Mouse (Mus musculus) ES-E14 (cell line): ENCODE measurements around the gene Cradd. TPM values are rescaled to one million over a fixed set of nuclear protein-coding genes. Genes with fewer than 3 reads are reported as not detected.

Experiments used
- DNase-seq: peaks from one replicate; pipeline ENCODE4 v3.0.0-alpha.2; 2013; ENCODE audit warnings: low read depth, low spot score
- H3K27ac ChIP-seq: 2 replicates; pipeline ENCODE4 v1.5.1; 2012; ENCODE audit warnings: low read depth, mild to moderate bottlenecking, low read length, moderate library complexity, mixed read lengths; ENCODE audit not compliant: poor library complexity, insufficient read depth, severe bottlenecking
- H3K36me3 ChIP-seq: 2 replicates; pipeline ENCODE4 v1.6.1; 2012; ENCODE audit warnings: mild to moderate bottlenecking, low read length, moderate library complexity, mixed read lengths; ENCODE audit not compliant: control insufficient read depth, poor library complexity, insufficient read depth, severe bottlenecking
- H3K4me1 ChIP-seq, 2 experiments: fragments of 150-350 bp in 1 of 2; sonication (generic) in 1 of 2; 2 replicates each; pipeline ENCODE4 v1.6.1; 2012; ENCODE audit warnings: low read length in 2 of 2, mild to moderate bottlenecking in 1 of 2, mixed read lengths in 1 of 2; ENCODE audit not compliant: control insufficient read depth in 2 of 2, insufficient read depth in 2 of 2, poor library complexity in 1 of 2
- H3K4me3 ChIP-seq, 2 experiments: fragments of 150-350 bp in 1 of 2; sonication (generic) in 1 of 2; 2 replicates each; pipeline ENCODE4 v1.5.1; 2012; ENCODE audit warnings: low read length in 2 of 2, low read depth in 1 of 2, mild to moderate bottlenecking in 1 of 2, mixed read lengths in 1 of 2; ENCODE audit not compliant: insufficient read depth in 1 of 2, poor library complexity in 1 of 2, severe bottlenecking in 1 of 2
- H3K9ac ChIP-seq: 2 replicates; pipeline ENCODE4 v1.6.1; 2012; ENCODE audit warnings: low read depth, mild to moderate bottlenecking, low read length, mixed read lengths; ENCODE audit not compliant: poor library complexity, insufficient read depth, severe bottlenecking
- H3K9me3 ChIP-seq: fragments of 150-350 bp; sonication (generic); 2 replicates; pipeline ENCODE4 v1.6.1; 2012; ENCODE audit warnings: low read depth, mild to moderate bottlenecking, low read length; ENCODE audit not compliant: control insufficient read depth, insufficient read depth
- CHD2 ChIP-seq: IDR thresholded peaks from 2 replicates; pipeline ENCODE4 v1.6.1; 2014; ENCODE audit warnings: mild to moderate bottlenecking, low read depth, low read length, inconsistent platforms
- HCFC1 ChIP-seq: IDR thresholded peaks from 2 replicates; pipeline ENCODE4 v1.6.1; 2012; ENCODE audit warnings: low read length, inconsistent platforms, borderline replicate concordance; ENCODE audit not compliant: insufficient read depth
- MAFK ChIP-seq: IDR thresholded peaks from 2 replicates; pipeline ENCODE4 v1.6.1; 2014; ENCODE audit warnings: mild to moderate bottlenecking, low read depth, low read length, inconsistent platforms; ENCODE audit not compliant: insufficient read depth
- ZC3H11A ChIP-seq: IDR thresholded peaks from 2 replicates; pipeline ENCODE4 v1.6.1; 2012; ENCODE audit warnings: low read depth, mild to moderate bottlenecking, inconsistent platforms, low read length, borderline replicate concordance
- ZNF384 ChIP-seq: IDR thresholded peaks from 2 replicates; pipeline ENCODE4 v1.6.1; 2012; ENCODE audit warnings: low read depth, low read length, inconsistent platforms
- in situ Hi-C, 2 experiments: fragments of 600-800 bp; cut with MboI; formaldehyde crosslinking; loops; one replicate each; pipeline ENCODE4 v1.15.1; 2025; ENCODE audit warnings: low sequenced_read_pairs in 2 of 2, inconsistent platforms in 1 of 2; ENCODE audit not compliant: unreplicated experiment in 2 of 2
- total RNA-seq: library from RNA; depleted of rRNA; stranded (reverse); fragments of 300-350 nt; gene quantifications from 2 replicates; pipeline ENCODE4 v1.2.3, GENCODE M21; 2012

The Cradd gene
- total RNA-seq, 1 experiment: 8.4 TPM

- in situ Hi-C loops: no loop called here
- no peak overlapping the region for H3K27ac ChIP-seq
- H3K36me3 ChIP-seq: no peaks in the 10 kb centered on the region
- H3K4me3 ChIP-seq: no peak overlapping the region
- DNase-seq: no peak
- TF ChIP-seq ZNF384 (no peak), MAFK (no peak), CHD2 (no peak), HCFC1 (no peak), ZC3H11A (no peak)
- peaks cover 10 to 17% of the 10 kb centered on the region in 2 experiments for H3K4me1 ChIP-seq
- H3K9ac ChIP-seq: no peak overlapping the region
- H3K9me3 ChIP-seq: no peaks in the 10 kb centered on the region
These were observed 16.9 kb downstream of the Cradd start for GRCm38 (mm10) chr10:95306824-95307552.

DNA sequence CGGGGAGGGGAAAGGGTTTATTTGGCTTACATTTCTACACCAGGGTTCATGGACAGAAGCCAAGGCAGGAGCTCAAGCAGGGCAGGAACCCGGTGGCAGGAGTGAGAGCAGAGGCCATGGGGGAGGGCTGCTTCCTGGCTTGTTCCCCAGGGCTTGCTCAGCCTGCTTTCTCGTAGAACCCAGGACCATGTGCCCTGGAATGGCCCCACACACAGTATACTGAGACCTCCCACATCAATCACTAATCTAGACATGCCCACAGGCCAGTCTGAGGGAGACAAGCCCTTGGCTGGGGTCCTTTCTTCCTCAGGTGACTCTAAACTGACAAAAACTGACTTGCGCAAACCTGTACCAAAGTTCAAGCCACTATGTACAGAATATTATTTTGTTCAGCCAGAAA lies 19.7 kb downstream of the Cradd start:
- DNase-seq: no peak
- in situ Hi-C loops: no loop called here
- Histone ChIP-seq H3K36me3 (no peaks in the 10 kb centered on the region), H3K4me1 (peaks cover 5 to 8% of the 10 kb centered on the region in 2 experiments), H3K27ac (no peak overlapping the region), H3K9ac (no peak overlapping the region), H3K4me3 (no peak overlapping the region), H3K9me3 (no peaks in the 10 kb centered on the region)
- TF ChIP-seq HCFC1 (no peak), ZNF384 (no peak), MAFK (no peak), CHD2 (no peak), ZC3H11A (no peak)

GRCm38 (mm10) chr10:95302211-95303163 lies 21.4 kb downstream of the Cradd start:
- Histone ChIP-seq H3K4me1 (peaks cover 3 to 5% of the 10 kb centered on the region in 2 experiments; a peak in 1 of 4 replicates), H3K9ac (no peak overlapping the region), H3K4me3 (no peak overlapping the region), H3K9me3 (no peaks in the 10 kb centered on the region), H3K27ac (no peak overlapping the region), H3K36me3 (peaks cover 2% of the 10 kb centered on the region; the same call in 1 of the 2 replicates)
- no peak for DNase-seq
- TF ChIP-seq HCFC1 (no peak), ZNF384 (no peak), MAFK (no peak), CHD2 (no peak), ZC3H11A (no peak)
- in situ Hi-C loops: no loop called here

DNA sequence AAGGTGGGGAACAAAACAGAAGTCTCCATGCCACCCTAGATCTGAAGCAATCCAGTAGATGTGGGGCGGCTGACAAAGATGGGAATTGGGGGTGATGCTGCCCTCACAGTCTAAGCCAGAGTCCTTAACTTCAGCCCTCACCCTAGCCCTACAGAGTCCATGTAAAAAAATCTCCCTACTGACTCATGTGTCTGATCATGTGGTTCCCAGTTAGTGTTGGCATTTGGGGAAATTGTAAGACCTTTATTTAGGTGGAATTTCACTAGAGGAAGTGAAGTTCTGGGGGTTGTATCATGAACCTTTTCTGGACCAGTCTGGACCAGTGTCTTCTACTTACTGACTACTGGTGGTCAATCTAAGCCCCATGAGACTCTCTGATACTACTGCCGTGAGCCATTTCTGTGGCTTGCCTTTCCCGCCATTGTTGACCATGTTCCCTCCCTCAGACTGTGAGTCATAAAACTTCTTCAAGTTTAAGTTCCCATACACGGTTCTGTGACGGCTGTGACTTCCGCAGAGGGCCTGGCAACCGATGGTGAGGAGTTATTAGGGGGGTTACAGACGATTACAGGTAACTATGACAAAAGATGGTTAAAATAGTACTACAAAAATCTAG lies 23.6 kb downstream of the Cradd start:
- Histone ChIP-seq H3K9me3 (no peaks in the 10 kb centered on the region), H3K4me1 (peaks cover 3% of the 10 kb centered on the region in 2 experiments; a peak in 1 of 4 replicates), H3K36me3 (peaks cover 2% of the 10 kb centered on the region; the same call in 1 of the 2 replicates), H3K9ac (no peak overlapping the region), H3K4me3 (no peak overlapping the region), H3K27ac (no peak overlapping the region)
- in situ Hi-C loops: no loop called here
- TF ChIP-seq ZC3H11A (no peak), MAFK (no peak), CHD2 (no peak), HCFC1 (no peak), ZNF384 (no peak)
- no peak for DNase-seq
